Mouse (Mus musculus) frontal cortex, postnatal 36 days (tissue): ENCODE data around the gene Cntd1.
"Not testable (repeated sequence)": the region's sequence is repeated elsewhere in the genome, so short reads cannot be mapped to it uniquely, and the experiment has no call there.

Experiments used
- DNase-seq, 2 experiments: peaks; one replicate each; pipeline ENCODE4 v3.0.0; 2022; ENCODE audit warnings: low spot score in 2 of 2

The Cntd1 gene

DNA sequence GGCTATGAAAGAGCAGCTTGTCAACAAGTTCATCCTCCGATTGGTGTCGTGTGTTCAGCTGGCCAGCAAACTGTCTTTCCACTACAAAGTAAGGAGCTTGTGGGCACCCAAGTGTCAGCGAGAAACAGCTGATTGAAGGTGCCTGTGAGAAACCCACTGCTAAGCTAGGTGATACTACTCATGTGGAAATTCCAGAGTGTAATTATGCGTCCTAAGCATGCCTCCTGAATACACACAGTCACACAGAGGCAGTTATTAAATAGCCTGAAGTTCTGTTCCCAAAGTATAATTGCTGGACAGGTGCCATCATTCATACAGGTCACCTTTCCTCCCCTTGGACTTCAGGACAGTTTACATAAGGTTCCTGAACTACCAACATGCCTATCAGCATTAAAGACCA lies 5.0 kb downstream of the Cntd1 start:
- no peak for DNase-seq

DNA sequence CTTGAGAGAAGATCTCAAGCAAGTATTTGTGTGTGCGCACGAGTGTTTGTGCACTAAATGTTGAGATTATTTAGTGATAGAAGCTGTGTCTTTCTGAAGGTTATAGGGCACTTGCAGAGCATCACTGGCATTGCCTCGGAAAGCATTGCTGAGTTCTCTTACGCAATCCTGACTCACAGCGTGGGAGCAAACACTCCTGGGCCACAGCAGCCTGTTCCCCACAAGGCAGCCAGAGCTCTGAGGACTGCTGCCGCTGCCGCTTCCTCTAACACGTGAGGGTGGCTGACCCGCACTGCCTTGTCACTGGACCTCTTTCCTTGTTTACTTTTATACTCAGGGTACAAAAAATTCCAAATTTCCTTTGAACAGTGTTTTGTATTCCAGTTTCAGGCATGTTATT lies 8.5 kb downstream of the Cntd1 start:
- DNase-seq = peak in 1 of 2 experiments; percentile 14

DNA sequence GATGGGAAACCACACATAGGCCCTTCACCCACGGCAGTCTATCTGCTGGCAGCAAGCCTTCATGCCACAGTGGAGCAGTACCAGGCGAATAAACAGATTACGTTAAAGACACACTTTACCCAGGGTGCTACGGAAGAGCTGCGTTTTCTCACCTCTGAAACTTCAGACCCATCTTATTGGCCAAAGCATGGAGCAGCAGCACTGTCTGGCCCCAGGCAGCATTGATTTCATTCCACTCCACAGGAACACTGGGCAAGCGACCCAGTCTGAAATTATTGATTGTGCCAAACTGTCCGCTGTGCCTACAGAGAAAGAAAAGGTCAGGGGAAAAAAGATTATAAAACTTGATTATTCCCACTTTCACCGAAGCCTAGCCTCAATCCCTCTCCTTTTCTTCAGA lies 12.4 kb downstream of the Cntd1 start:
- no peak for DNase-seq

DNA sequence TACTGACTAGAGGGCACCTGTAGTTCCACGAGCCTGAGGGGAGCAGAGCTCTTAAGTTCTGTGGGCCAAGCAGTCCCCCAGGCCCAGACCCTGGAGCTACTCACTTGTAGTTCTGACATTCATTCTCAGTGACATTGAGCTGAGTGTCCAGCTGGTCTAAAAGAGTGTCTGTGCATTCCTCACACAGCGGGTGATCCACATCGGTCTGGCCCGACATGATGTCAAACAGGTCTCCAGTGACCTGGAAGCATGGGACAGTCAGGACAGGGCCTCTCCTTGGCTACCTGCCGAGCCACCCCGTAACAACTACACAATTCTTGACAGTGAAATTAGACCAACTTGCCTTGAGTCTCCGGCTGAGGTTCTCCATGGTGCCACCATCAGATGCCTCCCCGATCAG lies 16.4 kb downstream of the Cntd1 start:
- no peak for DNase-seq

DNA sequence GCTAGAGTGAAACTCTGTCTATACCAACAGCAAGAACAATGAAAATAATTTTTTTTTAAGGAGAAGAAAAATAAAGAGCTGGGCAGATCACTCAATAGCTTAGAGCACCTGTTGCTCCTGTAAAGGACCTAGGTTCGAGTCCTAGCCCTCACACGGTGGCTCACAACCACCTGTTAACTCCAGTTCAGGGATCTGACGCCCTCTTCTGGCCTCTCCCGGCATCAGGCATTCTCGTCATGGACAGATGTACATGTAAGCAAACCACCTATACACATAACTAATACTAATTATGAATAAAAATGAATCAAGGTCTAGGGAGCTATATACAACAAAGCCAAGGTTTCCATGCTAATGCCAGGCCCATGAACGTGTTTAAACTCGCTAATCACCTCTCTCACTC lies 22.1 kb downstream of the Cntd1 start:
- no peak for DNase-seq

DNA sequence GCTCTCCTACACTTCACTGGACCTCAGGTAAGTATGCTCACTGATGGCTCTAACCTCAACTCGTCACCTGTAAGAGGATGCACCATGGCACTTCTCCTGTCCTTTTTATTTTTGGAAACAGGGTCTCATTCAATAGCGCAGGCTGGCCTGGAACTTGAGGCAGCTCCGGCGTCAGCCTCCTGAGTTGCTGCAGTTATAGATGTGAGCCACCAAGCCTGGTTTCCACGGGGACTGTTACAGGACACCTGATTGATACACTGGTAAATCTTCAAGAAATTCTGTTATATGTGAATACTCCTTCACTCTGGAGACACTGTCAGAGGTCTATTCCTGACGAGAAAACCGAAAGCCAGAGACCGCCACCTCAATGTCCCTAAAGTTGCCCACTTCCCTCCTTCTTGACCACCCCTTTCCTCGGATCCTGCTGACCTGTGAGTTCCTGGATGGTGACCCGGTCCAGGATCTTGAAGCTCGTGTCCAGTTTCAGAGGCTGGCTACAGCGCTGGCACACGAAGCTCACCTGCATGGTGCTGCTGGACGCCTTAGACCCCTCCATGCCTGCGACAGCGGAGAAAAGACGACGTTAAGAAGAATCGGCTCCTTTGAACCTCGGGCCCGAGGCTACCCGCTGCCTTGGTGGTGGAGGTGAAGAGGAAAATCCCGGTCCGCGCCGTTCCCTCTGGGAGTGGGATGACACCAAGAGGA lies 22.6 kb downstream of the Cntd1 start:
- DNase-seq = no peak

DNA sequence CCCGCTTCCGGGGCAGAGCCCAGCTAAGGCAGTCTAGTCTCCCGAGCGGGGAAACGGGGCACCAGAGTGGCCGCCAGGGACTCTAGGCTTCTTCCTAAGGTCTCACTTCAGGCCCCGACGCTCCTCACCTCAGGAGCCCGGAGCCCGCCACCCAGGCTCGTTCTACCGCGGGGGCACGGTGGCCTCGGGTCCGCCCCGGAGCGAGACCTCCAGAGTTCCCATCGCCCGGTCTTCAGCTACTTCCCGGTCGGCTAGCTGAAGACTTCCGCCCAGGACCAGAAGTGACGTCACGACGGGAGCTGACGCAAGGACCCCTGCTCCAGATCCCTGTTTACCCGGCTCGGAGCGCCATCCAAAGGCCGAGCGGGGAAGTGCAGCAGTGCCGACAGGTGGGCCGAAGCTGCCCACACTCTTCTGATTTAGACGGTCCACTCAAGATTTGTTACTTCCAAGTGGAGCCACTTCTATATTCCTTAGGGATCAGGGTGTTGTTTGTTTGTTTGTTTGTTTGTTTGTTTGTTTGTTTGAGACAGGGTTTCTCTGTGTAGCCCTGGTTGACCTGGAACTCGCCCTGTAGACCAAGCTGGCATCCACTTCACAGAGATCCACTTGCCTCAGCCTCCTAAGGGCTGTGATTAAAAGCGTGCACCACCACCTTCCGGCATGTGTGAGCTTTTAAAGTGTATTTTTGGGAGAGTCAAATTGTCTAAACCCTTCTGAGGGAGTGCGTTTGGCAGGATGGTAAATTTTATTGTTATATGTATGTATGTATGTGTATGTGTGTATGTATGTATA lies 23.4 kb downstream of the Cntd1 start, which contains the start of gene Becn1:
Becn1 (minus strand) TSS at position 283 of the 795 bp plus-strand sequence.
- peak; percentile 95 to 97 for DNase-seq

DNA sequence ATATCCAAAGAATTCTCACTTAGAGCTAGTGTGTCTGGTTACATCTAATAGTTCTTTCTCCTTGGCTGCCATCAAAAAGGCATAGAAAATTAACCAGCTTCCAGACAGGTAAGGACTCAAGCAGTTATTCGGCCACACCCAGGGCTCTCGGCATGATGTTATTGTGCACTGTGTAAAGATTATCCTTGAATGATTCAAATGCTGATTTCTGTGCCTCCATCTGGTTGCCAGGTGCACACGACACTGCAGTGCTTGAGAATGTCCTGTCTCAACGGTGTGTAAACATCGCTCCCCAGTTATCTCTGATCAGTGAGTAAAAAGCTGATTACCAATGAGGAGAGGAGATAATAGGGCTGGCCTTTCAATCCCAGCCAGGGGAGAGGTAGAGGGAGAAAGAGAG lies 28.9 kb downstream of the Cntd1 start:
- no peak for DNase-seq

DNA sequence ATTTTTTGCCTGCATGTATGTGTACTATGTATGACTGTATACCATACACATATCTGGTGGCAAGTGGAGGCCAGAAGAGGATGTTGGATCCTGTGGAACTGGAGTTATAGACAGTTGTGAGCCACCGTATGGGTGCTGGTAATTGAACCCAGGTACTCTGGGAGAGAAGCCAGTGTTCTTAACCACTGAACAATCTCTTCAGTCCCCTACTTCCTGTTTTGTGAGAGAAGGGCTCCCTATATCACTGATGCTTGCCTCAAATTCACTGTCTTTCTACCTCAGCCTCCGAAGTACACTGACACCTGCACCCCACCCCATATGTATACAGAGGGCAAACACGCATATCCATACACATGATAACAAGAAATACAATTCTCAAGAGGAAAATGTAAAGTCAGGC lies 32.3 kb downstream of the Cntd1 start:
- DNase-seq = no peak

DNA sequence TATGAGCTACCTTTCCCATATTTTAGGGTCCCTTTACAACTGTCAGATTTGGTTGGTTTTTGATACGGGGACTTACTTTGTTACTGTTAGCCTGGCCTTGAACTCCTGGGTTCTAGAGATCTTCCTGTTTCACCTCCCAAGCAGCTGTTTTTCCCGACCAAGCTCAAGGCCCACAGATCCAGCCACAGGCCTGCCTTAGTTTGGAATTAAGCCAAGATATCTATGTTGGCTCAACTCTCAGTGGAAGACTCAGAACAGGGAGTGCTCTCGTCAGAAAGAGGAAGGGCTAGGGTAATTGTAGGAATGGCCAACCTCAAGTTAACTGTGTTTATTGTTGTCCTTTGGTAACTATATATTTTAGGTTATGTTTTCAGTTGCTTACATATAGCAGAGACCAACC lies 33.3 kb downstream of the Cntd1 start:
- no peak for DNase-seq

DNA sequence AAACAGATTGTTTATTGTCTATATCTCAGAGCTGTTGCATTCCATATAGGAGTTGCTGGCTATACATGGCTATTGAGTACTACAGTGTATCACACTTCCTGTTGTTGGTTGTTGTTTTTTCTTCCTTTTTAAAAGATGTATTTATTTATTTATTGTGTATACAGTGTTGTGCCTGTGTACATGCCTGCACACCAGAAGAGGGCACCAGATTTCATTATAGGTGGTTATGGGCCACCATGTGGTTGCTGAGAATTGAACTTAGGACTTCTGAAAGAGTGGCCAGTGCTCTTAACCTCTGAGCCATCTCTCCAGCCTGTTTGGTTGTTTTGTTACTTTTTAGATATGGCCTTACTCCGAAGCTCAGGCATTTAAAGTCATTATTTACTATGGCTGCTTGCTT lies 35.8 kb downstream of the Cntd1 start:
- DNase-seq = no peak

DNA sequence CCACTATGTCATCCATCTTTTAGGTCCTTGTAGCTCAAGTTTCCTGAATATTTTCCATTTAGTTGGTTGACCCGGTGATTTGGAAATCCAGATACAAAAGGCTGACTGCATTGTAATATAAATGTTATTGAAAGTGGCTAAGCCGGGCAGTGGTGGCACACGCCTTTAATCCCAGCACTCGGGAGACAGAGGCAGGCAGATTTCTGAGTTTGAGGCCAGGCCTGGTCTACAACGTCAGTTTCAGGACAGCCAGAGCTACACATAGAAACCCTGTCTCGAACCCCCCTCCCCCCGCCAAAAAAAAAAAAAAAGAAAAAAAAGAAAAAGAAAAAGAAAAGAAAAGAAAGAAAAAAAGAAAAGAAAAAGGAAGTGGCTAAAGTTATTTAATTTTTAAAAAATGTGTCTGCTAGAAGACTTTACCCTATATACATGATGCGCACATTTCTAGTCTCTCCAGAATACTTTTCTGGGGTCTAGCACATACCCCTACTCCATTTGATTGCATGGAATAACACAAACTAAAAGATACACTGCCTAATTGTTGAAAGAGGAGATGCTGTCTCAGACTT lies 36.4 kb downstream of the Cntd1 start:
- no peak for DNase-seq

DNA sequence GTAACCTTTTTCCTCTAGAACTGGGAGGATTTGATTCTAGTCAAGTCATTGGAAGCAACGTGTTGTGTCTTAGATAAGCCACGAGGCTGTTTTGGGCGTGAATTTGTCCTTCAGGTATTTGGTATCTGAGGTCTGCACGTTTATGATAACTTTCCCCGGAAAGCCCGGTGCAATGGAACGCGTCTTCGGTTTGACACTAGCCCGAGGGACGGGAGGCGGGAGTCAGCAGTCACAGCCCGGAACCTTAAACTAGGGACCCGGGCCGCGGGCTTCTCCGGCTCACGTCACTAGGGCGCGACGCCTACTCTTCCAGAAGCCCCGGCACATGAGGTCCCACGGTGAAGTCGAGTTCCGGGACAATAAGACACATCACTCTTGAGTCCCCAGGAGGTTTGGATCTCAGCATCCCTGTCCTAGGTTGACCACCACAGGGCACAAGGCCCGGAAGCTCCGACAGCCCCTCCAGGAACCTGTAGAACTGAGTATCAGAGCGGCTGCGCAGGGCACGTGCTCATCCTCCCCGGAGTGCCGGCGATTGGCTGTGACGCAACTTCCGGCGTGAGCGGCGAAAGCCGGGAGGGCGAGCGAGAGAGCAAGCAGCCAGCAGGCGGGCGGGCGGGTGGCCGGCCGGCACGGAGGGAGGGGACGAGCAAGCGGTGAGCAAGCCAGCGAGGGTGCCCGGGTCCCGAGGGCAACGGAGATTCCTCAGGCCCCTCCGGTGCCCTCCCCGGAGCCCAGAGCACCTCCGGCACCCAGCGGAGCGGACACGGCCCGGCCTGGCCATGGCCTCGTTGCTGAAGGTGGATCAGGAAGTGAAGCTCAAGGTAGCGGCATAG lies 37.1 kb downstream of the Cntd1 start, which contains the start of gene Psme3:
Psme3 (plus strand) TSS at position 549 of the 836 bp plus-strand sequence.
- peak; percentile 96 for DNase-seq

DNA sequence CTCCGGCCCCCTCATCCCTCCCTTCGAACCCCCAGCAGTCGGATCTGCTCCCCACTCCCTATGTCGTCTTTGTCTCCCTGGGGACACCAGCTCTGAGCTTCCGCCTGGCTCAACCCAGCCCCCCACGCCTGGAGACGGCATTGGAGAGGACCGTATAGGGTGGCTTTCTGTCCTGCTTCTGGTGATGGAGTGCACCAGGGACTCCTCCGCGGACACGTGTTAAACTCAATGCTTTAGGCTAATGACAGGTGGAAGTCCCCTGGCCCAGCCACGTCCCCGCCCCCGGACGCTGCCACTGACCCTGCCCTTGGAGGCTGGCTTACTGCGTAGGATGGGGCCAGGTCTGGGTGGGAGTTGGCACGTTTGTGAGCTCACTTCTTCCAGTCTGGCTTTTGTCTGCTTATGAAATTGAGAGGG lies 37.7 kb downstream of the Cntd1 start:
- DNase-seq = no peak

DNA sequence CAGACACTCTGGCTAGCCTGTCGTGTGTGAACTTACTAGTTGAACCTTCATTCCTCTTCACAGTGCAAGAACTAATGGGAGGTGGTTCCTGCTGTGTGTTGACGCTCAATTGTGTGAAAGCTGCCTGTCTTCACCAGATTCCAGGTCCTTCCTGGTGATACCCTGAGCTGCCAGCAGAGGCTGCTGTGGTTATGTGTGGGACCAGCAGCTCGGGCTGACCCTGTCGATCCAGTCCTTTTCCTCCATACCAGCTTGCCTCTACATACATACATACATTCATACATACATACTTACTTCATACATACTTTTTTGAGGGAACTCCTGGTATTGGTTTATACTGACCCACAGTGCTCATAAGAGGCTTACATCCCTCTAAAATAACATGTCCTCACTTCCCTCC lies 44.8 kb downstream of the Cntd1 start:
- DNase-seq = peak; percentile 55 to 77

DNA sequence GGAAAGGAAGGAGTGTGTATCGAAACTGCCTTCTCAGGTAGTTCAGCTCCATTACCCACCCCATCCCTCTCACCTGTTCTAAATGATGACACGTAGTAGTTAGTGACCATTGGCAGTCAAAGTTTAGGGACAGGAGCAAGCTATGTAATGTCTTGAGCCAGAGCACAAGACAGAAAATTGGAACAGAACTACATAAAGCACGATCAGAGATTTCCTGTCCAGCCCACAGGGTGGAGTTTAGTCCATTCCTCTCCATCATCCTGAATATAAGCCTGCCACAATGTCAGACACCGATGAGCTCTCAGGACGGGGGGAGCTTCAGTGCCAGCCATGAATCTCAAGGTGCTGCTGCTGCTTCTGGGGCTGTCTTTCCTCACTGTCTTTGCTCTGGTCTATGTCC lies 46.0 kb downstream of the Cntd1 start, which contains the start of gene Aoc2:
Aoc2 (plus strand) TSS at position 301 of the 400 bp plus-strand sequence.
- DNase-seq = no peak

DNA sequence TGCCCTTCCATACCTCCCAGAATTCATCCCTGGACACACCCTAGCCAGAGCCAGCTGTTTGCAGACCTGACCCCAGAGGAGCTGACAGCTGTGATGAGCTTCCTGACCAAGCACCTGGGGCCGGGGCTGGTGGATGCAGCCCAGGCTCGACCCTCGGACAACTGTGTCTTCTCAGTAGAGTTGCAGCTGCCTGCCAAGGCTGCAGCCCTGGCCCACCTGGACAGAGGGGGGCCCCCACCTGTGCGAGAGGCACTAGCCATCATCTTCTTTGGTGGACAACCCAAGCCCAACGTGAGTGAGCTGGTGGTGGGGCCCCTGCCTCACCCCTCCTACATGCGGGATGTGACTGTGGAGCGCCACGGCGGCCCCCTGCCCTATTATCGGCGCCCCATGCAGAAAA lies 46.4 kb downstream of the Cntd1 start:
- DNase-seq = not testable (repeated sequence)

DNA sequence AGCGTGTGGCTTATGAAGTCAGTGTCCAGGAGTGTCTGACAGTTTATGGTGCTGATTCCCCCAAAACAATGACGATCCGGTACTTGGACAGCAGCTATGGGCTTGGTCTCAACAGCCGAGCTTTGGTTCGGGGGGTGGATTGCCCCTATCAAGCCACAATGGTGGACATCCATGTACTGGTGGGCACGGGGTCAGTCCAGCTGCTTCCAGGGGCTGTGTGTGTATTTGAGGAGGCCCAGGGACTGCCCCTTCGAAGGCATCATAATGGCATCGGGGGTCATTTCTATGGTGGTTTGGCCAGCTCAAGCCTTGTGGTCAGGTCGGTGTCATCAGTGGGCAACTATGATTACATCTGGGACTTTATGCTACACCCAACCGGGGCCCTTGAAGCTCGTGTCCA lies 47.3 kb downstream of the Cntd1 start:
- no peak for DNase-seq

DNA sequence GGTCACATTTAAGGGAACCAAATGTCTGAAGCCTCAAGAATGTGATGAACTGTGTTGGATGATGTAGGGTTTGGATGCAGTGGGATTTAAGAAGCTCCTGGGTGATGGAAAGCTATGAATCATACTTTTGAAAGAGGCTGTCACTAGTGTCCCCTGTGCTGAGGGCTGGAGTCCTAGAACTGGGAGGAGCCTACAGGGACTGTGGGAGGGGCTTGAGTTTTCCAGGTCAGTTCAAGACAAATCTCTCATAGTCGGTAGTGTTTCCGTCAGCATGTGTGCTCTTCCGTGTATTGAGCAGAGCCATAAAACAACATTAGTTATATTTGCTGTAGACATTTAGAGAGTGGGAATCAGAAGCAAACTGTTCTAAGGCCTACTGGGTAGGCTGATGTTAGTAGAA lies 48.5 kb downstream of the Cntd1 start:
- DNase-seq = no peak

DNA sequence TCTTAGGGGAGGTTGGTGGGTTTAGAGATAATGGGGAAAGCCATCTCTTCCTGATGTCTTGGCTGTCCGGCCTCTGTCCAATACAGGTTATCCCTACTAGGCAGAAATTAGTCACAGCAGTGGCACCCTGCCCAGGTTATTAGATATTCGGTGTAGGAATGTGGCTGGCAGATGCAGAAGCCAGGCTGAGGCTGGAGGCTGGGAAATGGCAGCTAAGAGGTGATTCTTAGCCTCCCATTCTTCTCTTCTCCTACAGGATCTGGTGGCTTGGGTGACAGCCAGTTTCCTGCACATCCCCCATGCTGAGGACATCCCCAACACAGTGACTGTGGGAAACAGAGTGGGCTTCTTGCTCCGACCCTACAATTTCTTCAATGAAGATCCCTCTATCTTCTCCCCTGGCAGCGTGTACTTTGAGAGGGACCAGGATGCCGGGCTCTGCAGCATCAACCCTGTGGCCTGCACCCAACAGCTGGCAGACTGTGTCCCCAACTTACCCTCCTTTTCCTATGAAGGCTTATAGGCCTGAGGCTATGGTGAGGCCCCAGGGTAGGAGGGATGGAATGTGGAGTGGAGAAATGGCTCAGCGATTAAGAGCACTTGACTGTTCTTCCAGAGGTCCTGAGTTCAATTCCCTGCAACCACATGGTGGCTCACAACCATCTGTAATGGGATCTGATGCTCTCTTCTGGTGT lies 50.3 kb downstream of the Cntd1 start:
- DNase-seq = peak; percentile 34 to 36

DNA sequence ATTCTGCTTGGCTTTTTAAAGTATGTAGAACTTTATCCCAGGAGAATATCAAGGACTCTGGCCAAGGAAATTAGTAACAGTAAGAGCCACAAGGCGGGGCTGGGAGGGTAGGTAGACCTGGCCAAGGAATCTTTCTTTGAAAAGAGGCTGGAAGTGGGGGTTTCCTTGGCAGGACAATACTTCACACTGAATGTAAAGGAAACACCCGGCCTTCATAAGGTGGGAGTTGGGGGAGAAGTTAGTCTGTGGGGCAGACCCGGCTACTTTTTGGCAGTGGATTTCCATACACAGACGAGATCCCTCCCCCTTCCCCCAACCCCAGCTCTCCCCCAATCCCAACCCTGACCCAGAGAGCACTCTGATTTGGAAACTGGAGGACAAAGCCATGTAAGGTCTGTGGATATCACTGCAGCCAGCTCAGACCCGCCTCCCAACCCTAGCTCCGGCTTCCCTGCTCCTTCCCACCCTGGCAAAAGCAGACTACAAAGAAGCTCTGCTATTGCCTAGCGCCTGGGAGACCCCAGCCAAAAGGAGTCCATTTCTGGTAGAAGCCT lies 51.6 kb downstream of the Cntd1 start, which contains the start of gene Aoc3:
Aoc3 (plus strand) TSS at position 235 of the 554 bp plus-strand sequence.
- no peak for DNase-seq
